Comparison of ENCODE assay signal across 38 mouse cellular contexts in genomic region chr1:165133858-165134257, GRCm38 (mm10). TPM values are rescaled to one million over a fixed set of nuclear protein-coding genes. Genes with fewer than 3 reads are reported as not detected.
"Had no signal": no experiment of that assay in that cellular context is flagged by ENCODE, and none has a peak within 500 bp of the region (broad histone marks: within the 10 kb centered on the region; RNA-seq: fewer than 3 reads in every experiment).

No protein-coding gene starts in this region.

- ATAC-seq: hindbrain, embryonic 16.5 days; inflammation-experienced regulatory T-cells, adult 6 months; intestine, embryonic 15.5 days; intestine, postnatal 0 days had no signal

- H3K4me3 ChIP-seq: heart, embryonic 10.5 days; heart, embryonic 12.5 days; hindbrain, embryonic 10.5 days; hindbrain, embryonic 12.5 days; intestine, embryonic 15.5 days; layer of hippocampus, adult 2 months; left cerebral cortex, adult 2 months; limb, embryonic 10.5 days; limb, embryonic 12.5 days; liver, embryonic 13.5 days had no signal

- H3K9ac ChIP-seq: heart, embryonic 12.5 days; hindbrain, embryonic 12.5 days; hindbrain, embryonic 14.5 days; intestine, embryonic 15.5 days; limb, embryonic 12.5 days; liver, embryonic 13.5 days had no signal

- H3K9me3 ChIP-seq: heart, embryonic 10.5 days; hindbrain, embryonic 10.5 days; hindbrain, embryonic 12.5 days; intestine, embryonic 15.5 days; limb, embryonic 10.5 days; limb, embryonic 12.5 days; liver, embryonic 13.5 days had no signal

- H3K27ac ChIP-seq: heart, embryonic 10.5 days; hindbrain, embryonic 10.5 days; hindbrain, embryonic 12.5 days; hindbrain, embryonic 14.5 days; intestine, embryonic 15.5 days; layer of hippocampus, adult 2 months; left cerebral cortex, adult 2 months; limb, embryonic 10.5 days; limb, embryonic 12.5 days; liver, embryonic 13.5 days had no signal

- H3K4me2 ChIP-seq: heart, embryonic 12.5 days; hindbrain, embryonic 12.5 days; hindbrain, embryonic 14.5 days; intestine, embryonic 15.5 days; limb, embryonic 12.5 days; liver, embryonic 11.5 days; liver, embryonic 13.5 days had no signal

- DNase-seq: gastrocnemius, postnatal 14 days; gastrocnemius, postnatal 36 days; heart, adult 18-20 months; heart, postnatal 10 days; heart, postnatal 4 days; kidney, adult 18-20 months; kidney, adult 8-10 months; kidney, postnatal 10 days; kidney, postnatal 25 days; kidney, postnatal 4 days; layer of hippocampus, adult 9-11 months; liver; liver, embryonic 13.5 days had no signal

- H3K27me3 ChIP-seq: heart, embryonic 12.5 days; hindbrain, embryonic 12.5 days; intestine, embryonic 15.5 days; limb, embryonic 12.5 days; liver, embryonic 13.5 days had no signal

- H3K36me3 ChIP-seq: heart, embryonic 10.5 days; heart, embryonic 12.5 days; hindbrain, embryonic 10.5 days; hindbrain, embryonic 12.5 days; intestine, embryonic 15.5 days; limb, embryonic 10.5 days; limb, embryonic 12.5 days; liver, embryonic 13.5 days had no signal

- H3K4me1 ChIP-seq: heart, embryonic 10.5 days; heart, embryonic 12.5 days; hindbrain, embryonic 10.5 days; hindbrain, embryonic 12.5 days; intestine, embryonic 15.5 days; limb, embryonic 10.5 days; limb, embryonic 12.5 days had no signal

RNA-seq across cellular contexts. Expression of gene Tbx19, which starts 26.7 kb away (rescaled TPM):
- total RNA-seq: gastrocnemius, adult 18-20 months; gastrocnemius, adult 8-10 months; gastrocnemius, postnatal 14 days; gastrocnemius, postnatal 36 days; heart, adult 18-20 months; heart, adult 8-10 months; heart, postnatal 10 days; heart, postnatal 25 days; heart, postnatal 4 days; layer of hippocampus, adult 2 months; layer of hippocampus, postnatal 25 days; left cerebral cortex, adult 2 months; left cerebral cortex, postnatal 14 days; left cerebral cortex, postnatal 36 days had no signal
- polyA plus RNA-seq: heart, embryonic 10.5 days; heart, embryonic 12.5 days; heart, embryonic 14.5 days; hindbrain, embryonic 10.5 days; hindbrain, embryonic 12.5 days; hindbrain, embryonic 14.5 days; hindbrain, embryonic 16.5 days; inflammation-experienced regulatory T-cells, adult 6 months; intestine, embryonic 15.5 days; intestine, postnatal 0 days; kidney, embryonic 14.5 days; kidney, embryonic 16.5 days; limb, embryonic 10.5 days; limb, embryonic 12.5 days; limb, embryonic 14.5 days had no signal
